Mouse (Mus musculus) embryonic fibroblast, embryonic 13.5 days (primary cell): Measurements from ENCODE around the gene Tmem54.

Experiments used
- CTCF ChIP-seq: IDR thresholded peaks from 2 replicates; pipeline ENCODE4 v1.5.1; 2011; ENCODE audit warnings: mild to moderate bottlenecking, control low read depth, low read length, moderate library complexity, borderline replicate concordance; ENCODE audit not compliant: insufficient read depth
- POLR2A ChIP-seq: IDR thresholded peaks from 2 replicates; pipeline ENCODE4 v1.6.1; 2011; ENCODE audit warnings: low read depth, mild to moderate bottlenecking, control low read depth, low read length, moderate library complexity

DNA sequence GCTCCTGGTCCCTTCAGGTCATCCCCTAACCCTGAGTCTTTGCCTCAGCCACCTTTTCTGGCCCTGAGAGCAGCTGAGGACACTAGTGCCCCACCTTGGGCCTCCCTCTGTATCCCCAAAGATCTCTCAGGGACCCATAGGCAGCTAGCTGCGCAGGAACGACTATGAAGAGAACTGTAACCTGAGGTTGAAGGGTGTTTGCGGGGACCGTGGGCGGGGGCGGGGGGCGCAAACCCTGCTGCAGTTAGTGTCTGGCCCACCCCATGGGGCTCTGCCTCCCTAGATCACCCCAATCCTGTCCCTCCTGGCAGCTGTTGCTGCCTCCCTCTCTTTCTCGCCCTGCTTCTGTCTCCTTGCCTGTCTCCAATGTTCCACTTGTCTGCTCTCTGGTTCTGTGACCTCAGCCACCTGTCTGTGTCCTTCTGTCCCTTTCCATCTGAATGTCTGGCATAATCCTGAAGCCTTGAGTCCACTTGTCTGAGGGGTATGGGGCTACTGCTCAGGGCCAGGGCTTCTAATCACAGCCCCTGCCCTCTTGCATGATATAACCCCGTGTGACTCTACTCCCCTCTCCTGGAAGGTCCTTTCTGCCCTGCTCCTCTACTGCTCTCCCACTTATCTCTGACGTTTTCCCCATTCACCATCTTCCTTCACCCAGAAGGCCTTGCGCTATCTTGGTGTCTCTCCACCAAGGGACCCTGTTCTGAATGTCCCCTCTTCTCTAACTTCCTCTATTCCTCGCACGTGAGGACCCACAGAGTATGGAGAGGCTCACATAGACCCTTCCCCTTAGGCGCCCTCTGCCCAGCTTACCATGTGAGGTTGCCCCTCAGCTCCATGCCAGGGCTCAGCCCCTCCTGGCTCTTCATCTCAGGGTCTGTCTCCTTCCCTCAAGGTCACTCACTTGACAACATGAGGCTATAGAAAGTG is 32.3 kb downstream of the Tmem54 start:
- TF ChIP-seq CTCF, result no peak
- TF ChIP-seq POLR2A, result no peak
